Comparison of ENCODE assay signal across 31 mouse cellular contexts in genomic region chr15:32110659-32111058, GRCm38 (mm10).
"Had no signal": no experiment of that assay in that cellular context is flagged by ENCODE, and none has a peak within 500 bp of the region (broad histone marks: within the 10 kb centered on the region; RNA-seq: fewer than 3 reads in every experiment).

No protein-coding gene starts in this region.

- DNase-seq: gastrocnemius, adult 2 months; gastrocnemius, postnatal 10 days; gastrocnemius, postnatal 25 days; heart, adult 18-20 months; heart, postnatal 14 days; heart, postnatal 4 days; kidney, adult 2 months; kidney, adult 9 months; kidney, postnatal 25 days; kidney, postnatal 4 days; liver; liver, embryonic 13.5 days; liver, postnatal 0 days had no signal

- H3K9me3 ChIP-seq: heart, embryonic 13.5 days; heart, embryonic 15.5 days; hindbrain, embryonic 10.5 days; hindbrain, embryonic 12.5 days; intestine, embryonic 15.5 days; kidney, embryonic 15.5 days; limb, embryonic 10.5 days; limb, embryonic 12.5 days; liver, embryonic 13.5 days; liver, embryonic 15.5 days had no signal

- H3K4me3 ChIP-seq: gastrocnemius, adult 2 months; heart, embryonic 13.5 days; heart, embryonic 15.5 days; hindbrain, embryonic 10.5 days; hindbrain, embryonic 12.5 days; intestine, embryonic 15.5 days; kidney, embryonic 15.5 days; layer of hippocampus, adult 2 months; left cerebral cortex, adult 2 months; limb, embryonic 10.5 days; limb, embryonic 12.5 days; liver, embryonic 13.5 days; liver, embryonic 15.5 days had no signal

- H3K4me2 ChIP-seq: heart, embryonic 11.5 days; heart, embryonic 13.5 days; heart, embryonic 15.5 days; hindbrain, embryonic 12.5 days; hindbrain, embryonic 14.5 days; intestine, embryonic 15.5 days; kidney, embryonic 15.5 days; limb, embryonic 12.5 days; liver, embryonic 11.5 days; liver, embryonic 13.5 days; liver, embryonic 15.5 days had no signal

- H3K27ac ChIP-seq: gastrocnemius, adult 2 months; heart, embryonic 13.5 days; heart, embryonic 15.5 days; hindbrain, embryonic 10.5 days; hindbrain, embryonic 12.5 days; hindbrain, embryonic 14.5 days; intestine, embryonic 15.5 days; kidney, embryonic 15.5 days; kidney, postnatal 0 days; layer of hippocampus, adult 2 months; left cerebral cortex, adult 2 months; limb, embryonic 10.5 days; limb, embryonic 12.5 days; liver, embryonic 13.5 days; liver, embryonic 15.5 days had no signal

- ATAC-seq: hindbrain, embryonic 16.5 days; inflammation-experienced regulatory T-cells, adult 6 months; intestine, embryonic 15.5 days; intestine, postnatal 0 days; liver, postnatal 0 days had no signal

- H3K9ac ChIP-seq: heart, embryonic 13.5 days; heart, embryonic 15.5 days; hindbrain, embryonic 12.5 days; hindbrain, embryonic 14.5 days; intestine, embryonic 15.5 days; kidney, embryonic 15.5 days; limb, embryonic 12.5 days; liver, embryonic 13.5 days; liver, embryonic 15.5 days; liver, postnatal 0 days had no signal

- H3K4me1 ChIP-seq: heart, embryonic 13.5 days; heart, embryonic 15.5 days; hindbrain, embryonic 10.5 days; hindbrain, embryonic 12.5 days; intestine, embryonic 15.5 days; kidney, embryonic 15.5 days; limb, embryonic 10.5 days; limb, embryonic 12.5 days; liver, embryonic 13.5 days; liver, embryonic 15.5 days had no signal

- H3K36me3 ChIP-seq: heart, embryonic 13.5 days; heart, embryonic 15.5 days; hindbrain, embryonic 10.5 days; hindbrain, embryonic 12.5 days; intestine, embryonic 15.5 days; kidney, embryonic 15.5 days; limb, embryonic 10.5 days; limb, embryonic 12.5 days; liver, embryonic 13.5 days; liver, embryonic 15.5 days had no signal

- H3K27me3 ChIP-seq: heart, embryonic 13.5 days; heart, embryonic 15.5 days; hindbrain, embryonic 12.5 days; intestine, embryonic 15.5 days; kidney, embryonic 15.5 days; limb, embryonic 12.5 days; liver, embryonic 13.5 days; liver, embryonic 15.5 days had no signal
